Mouse (Mus musculus): ENCODE measurements around the gene Prkar2b.
A peak's percentile ranks its signal among the peaks of the same experiment; 100 is the strongest.

Prkar2b gene

GRCm38 (mm10) chr12:31967536-31967935, 93.6 kb downstream of the Prkar2b start:
- no peak for DNase-seq (ENCODE audit: low spot score in 2 of 2)

- DNase-seq (ENCODE audit: low spot score in 2 of 2): no peak
Observed at GRCm38 (mm10) chr12:31966405-31966804, 94.7 kb downstream of the Prkar2b start.

GRCm38 (mm10) chr12:31965517-31966212, 95.4 kb downstream of the Prkar2b start:
- DNase-seq (ENCODE audit: low spot score in 2 of 2): no peak

- DNase-seq (ENCODE audit: low spot score in 2 of 2): no peak
Observed at GRCm38 (mm10) chr12:31964074-31964473, 97.0 kb downstream of the Prkar2b start.

- no peak for DNase-seq (ENCODE audit: low spot score in 2 of 2)
Observed at GRCm38 (mm10) chr12:31955843-31956242, 105.3 kb downstream of the Prkar2b start.

GRCm38 (mm10) chr12:31950659-31951031, 110.5 kb downstream of the Prkar2b start:
- DNase-seq (ENCODE audit: low spot score in 2 of 2): no peak

- peak; percentile 99 to 100 for DNase-seq (ENCODE audit: low spot score in 2 of 2)
Observed at GRCm38 (mm10) chr12:31949759-31950658, 111.1 kb downstream of the Prkar2b start, which contains the start of gene Hbp1. Gene Hbp1, minus strand, starts transcription at chr12:31950535.

GRCm38 (mm10) chr12:31949193-31949741, 111.8 kb downstream of the Prkar2b start:
- peak; percentile 82 to 87 for DNase-seq (ENCODE audit: low spot score in 2 of 2)

GRCm38 (mm10) chr12:31948101-31949000, 112.7 kb downstream of the Prkar2b start:
- DNase-seq (ENCODE audit: low spot score in 2 of 2): no peak

- DNase-seq (ENCODE audit: low spot score in 2 of 2): no peak
Observed at GRCm38 (mm10) chr12:31947476-31947875, 113.6 kb downstream of the Prkar2b start.

- no peak for DNase-seq (ENCODE audit: low spot score in 2 of 2)
Observed at GRCm38 (mm10) chr12:31944405-31944804, 116.7 kb downstream of the Prkar2b start.

- no peak for DNase-seq (ENCODE audit: low spot score in 2 of 2)
Observed at GRCm38 (mm10) chr12:31943020-31943654, 118.0 kb downstream of the Prkar2b start.

GRCm38 (mm10) chr12:31939026-31939425, 122.1 kb downstream of the Prkar2b start:
- no peak for DNase-seq (ENCODE audit: low spot score in 2 of 2)

GRCm38 (mm10) chr12:31938391-31938997, 122.6 kb downstream of the Prkar2b start:
- DNase-seq (ENCODE audit: low spot score in 2 of 2): no peak

- no peak for DNase-seq (ENCODE audit: low spot score in 2 of 2)
Observed at GRCm38 (mm10) chr12:31937613-31938012, 123.5 kb downstream of the Prkar2b start.

GRCm38 (mm10) chr12:31936657-31937300, 124.3 kb downstream of the Prkar2b start:
- DNase-seq (ENCODE audit: low spot score in 2 of 2): no peak

GRCm38 (mm10) chr12:31931818-31932217, 129.3 kb downstream of the Prkar2b start:
- DNase-seq (ENCODE audit: low spot score in 2 of 2): no peak

GRCm38 (mm10) chr12:31928498-31928897, 132.6 kb downstream of the Prkar2b start:
- DNase-seq (ENCODE audit: low spot score in 2 of 2): no peak

- peak in 1 of 2 experiments; percentile 66 for DNase-seq (ENCODE audit: low spot score in 2 of 2)
Observed at GRCm38 (mm10) chr12:31926661-31927061, 134.4 kb downstream of the Prkar2b start.

- DNase-seq (ENCODE audit: low spot score in 2 of 2): no peak
Observed at GRCm38 (mm10) chr12:31925343-31925742, 135.8 kb downstream of the Prkar2b start.
